Mouse (Mus musculus): ENCODE data around the gene Tnfsf8. TPM values are rescaled to one million over a fixed set of nuclear protein-coding genes. Genes with fewer than 3 reads are reported as not detected.

The Tnfsf8 gene
- under 1 TPM; 0.30 to 0.31 TPM for total RNA-seq (2023)

DNA sequence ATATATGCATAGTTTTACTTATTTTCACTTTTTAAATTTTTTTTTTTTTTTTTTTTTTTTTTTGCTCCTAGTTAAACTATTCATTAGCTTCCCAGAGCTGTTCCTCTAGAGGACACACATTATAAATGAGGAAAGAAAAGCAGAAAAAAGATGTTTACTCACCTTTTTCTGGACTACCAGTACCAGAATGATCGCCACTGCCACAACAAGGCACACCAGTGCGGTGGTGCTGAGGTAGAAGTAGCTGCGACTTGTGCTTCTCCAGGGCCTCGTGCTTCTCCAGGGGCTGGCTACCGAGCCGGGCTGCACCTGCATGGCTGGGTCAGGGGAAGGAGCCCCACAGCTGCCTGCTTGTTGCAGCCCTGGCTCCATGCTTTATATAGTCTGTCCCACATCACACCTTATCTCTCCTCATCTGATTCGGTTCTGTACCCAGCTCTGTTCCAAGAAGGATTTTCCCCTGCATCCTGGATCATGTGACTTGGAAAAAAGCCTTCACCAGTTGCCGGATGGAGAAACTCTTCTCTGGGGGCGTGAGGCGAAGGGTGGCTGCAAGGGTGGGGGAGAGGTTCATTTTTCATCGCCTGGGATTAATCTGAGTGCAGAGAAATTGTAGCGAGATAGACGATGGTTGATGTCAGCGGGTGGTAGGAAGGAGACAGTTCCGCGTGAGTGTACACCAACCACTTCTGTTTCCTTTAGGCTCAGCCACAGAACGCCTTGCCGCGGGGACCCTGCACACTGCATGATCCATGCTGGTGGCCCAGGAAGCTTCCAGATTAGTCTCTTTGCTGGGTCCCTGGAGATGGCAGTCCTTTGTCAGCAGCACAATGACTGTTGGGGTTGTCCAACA, at the start of gene Tnfsf8:
Tnfsf8 (minus strand) TSS at position 660 of the 853 bp plus-strand sequence.

Other genes starting within 250 kb of the Tnfsf8 start
- gene Tex48, start 238.9 kb downstream of the Tnfsf8 start, total RNA-seq (2023) = not detected
- gene Gm11214, start 198.0 kb downstream of the Tnfsf8 start, total RNA-seq (2023) = not detected
- gene Tnfsf15, start 116.2 kb downstream of the Tnfsf8 start, total RNA-seq (2023) = under 1 TPM; 0.37 to 0.55 TPM
- gene Tnc, start 185.7 kb upstream of the Tnfsf8 start, total RNA-seq (2023) = not detected